In the genomic region with DNA sequence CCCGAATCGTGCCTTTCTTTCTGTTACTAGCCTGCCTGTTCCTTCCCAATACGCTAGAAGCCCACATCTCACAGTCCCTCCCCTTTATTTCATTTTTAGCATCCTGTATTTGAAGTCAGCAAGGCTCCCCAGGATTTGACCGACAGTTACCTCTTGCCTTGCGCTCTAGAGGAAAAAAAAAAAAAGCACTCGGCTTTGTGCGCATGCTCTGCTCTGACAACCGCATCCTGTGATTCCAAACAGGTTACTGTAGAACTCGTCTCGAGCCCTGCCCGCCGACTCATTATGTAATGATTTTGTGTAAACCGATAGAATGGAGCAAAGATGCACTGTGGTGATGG, we compare ENCODE assay signal across 8 mouse cellular contexts. TPM values are rescaled to one million over a fixed set of nuclear protein-coding genes. Genes with fewer than 3 reads are reported as not detected.
A peak's percentile ranks its signal among the peaks of the same experiment; 100 is the strongest.
DNase-seq lines count a peak whose midpoint lies in the region; ATAC-seq lines count a peak whose summit lies in the region.

No protein-coding gene starts in this region.

- H3K27me3 ChIP-seq in intestine, embryonic 14.5 days (replicated peaks; ENCODE audit: control insufficient read depth, insufficient read depth, low read length) = peaks cover 31% of the 10 kb centered on the region

- H3K4me2 ChIP-seq in intestine, embryonic 14.5 days (ENCODE audit: low read length) = peak overlapping the region; percentile 79

- H3K36me3 ChIP-seq in intestine, embryonic 14.5 days (ENCODE audit: control insufficient read depth, insufficient read depth, low read length) = no peaks in the 10 kb centered on the region

- H3K27ac ChIP-seq in intestine, embryonic 14.5 days (ENCODE audit: low read depth) = no peak overlapping the region

- intact Hi-C loops in left cerebral cortex, postnatal 25 days (cut with DNase I) = loop anchor here (2.0 kb wide), 2 partner anchors 40 to 60 kb away; no protein-coding TSS in a partner anchor

- DNase-seq in MEL-GATA-1-ER (ENCODE audit: extremely low read depth, low read depth) = peak; percentile 87
- DNase-seq in cerebellum, adult 8-10 months = peak; percentile 79
- peak; percentile 79 to 85 for DNase-seq in frontal cortex, postnatal 36 days (ENCODE audit: low spot score in 2 of 2)
- no peak for DNase-seq in intestine, embryonic 14.5 days (ENCODE audit: low spot score)
- DNase-seq in left cerebral cortex, postnatal 25 days (ENCODE audit: low spot score in 2 of 2) = peak; percentile 71 to 95
- DNase-seq in mesoderm, embryonic 11.5 days (ENCODE audit: low read depth, low spot score) = peak; percentile 67
- peak; percentile 44 for DNase-seq in skeletal muscle tissue, adult 2 months (ENCODE audit: low read depth, low spot score)

- H3K9ac ChIP-seq in intestine, embryonic 14.5 days (ENCODE audit: low read length) = no peak overlapping the region; the same call in 1 of the 2 replicates

- peaks cover 12% of the 10 kb centered on the region for H3K4me1 ChIP-seq in intestine, embryonic 14.5 days (replicated peaks; ENCODE audit: control insufficient read depth, insufficient read depth, low read length)

- ATAC-seq in intestine, embryonic 14.5 days (replicated peaks; ENCODE audit: low FRiP score, low TSS enrichment, low read depth) = no peak
- ATAC-seq in megakaryocyte-erythroid progenitor cell, adult 5-6 weeks (replicated peaks; ENCODE audit: low FRiP score, low TSS enrichment, poor library complexity, severe bottlenecking) = no peak; the same call in 1 of the 2 replicates

- 2% methylated on average over 13 of the region's 13 CpGs for WGBS in intestine, embryonic 14.5 days

- peak overlapping the region; percentile 48 for H3K4me3 ChIP-seq in intestine, embryonic 14.5 days (ENCODE audit: low read depth, low read length)

- H3K9me3 ChIP-seq in intestine, embryonic 14.5 days (ENCODE audit: control insufficient read depth, low read length) = no peaks in the 10 kb centered on the region

RNA-seq across cellular contexts. Expression of gene Abcg1, which starts 1.2 kb away (rescaled TPM):
- polyA plus RNA-seq in intestine, embryonic 14.5 days (2014; fragmentation: Nextera tagmentation; extraction: Ambion mirVana) = 5.0 and 5.1 TPM in 2 replicates
- 10 to 100 TPM; 61.4 to 65.9 TPM for total RNA-seq in left cerebral cortex, postnatal 25 days (2021)
- total RNA-seq in megakaryocyte-erythroid progenitor cell, adult 5-6 weeks (2014; fragmentation: Nextera tagmentation) = 5.4 and 8.5 TPM in 2 replicates
- total RNA-seq in megakaryocyte-erythroid progenitor cell, adult 5-6 weeks (2017) = 5.1 and 9.6 TPM in 2 replicates

Comparison
In these comparisons a context has a peak if more than half of its experiments do, and no peak if none do; other contexts are left out.
1. RNA of gene Abcg1, which starts 1.2 kb away (total RNA-seq): 61.4 to 65.9 TPM in left cerebral cortex, postnatal 25 days; 5.1 to 9.6 TPM in megakaryocyte-erythroid progenitor cell, adult 5-6 weeks; every median in the first group is over 4 times any median in the second.